In genomic region chr12:107677076-107677475, GRCm38 (mm10) we compare ENCODE assay signal across 13 mouse cellular contexts.
"Had no signal": no experiment of that assay in that cellular context is flagged by ENCODE, and none has a peak within 500 bp of the region (broad histone marks: within the 10 kb centered on the region; RNA-seq: fewer than 3 reads in every experiment).

No protein-coding gene starts in this region.

- H3K4me1 ChIP-seq: limb, embryonic 15.5 days; liver, embryonic 12.5 days; lung, embryonic 15.5 days; neural tube, embryonic 15.5 days had no signal

- H3K9me3 ChIP-seq: limb, embryonic 15.5 days; liver, embryonic 12.5 days; lung, embryonic 15.5 days; midbrain, embryonic 12.5 days; neural tube, embryonic 15.5 days had no signal

- H3K36me3 ChIP-seq: limb, embryonic 15.5 days; liver, embryonic 12.5 days; lung, embryonic 15.5 days; midbrain, embryonic 12.5 days; neural tube, embryonic 15.5 days had no signal

- H3K4me3 ChIP-seq: limb, embryonic 15.5 days; liver, embryonic 12.5 days; lung, embryonic 15.5 days; midbrain, embryonic 12.5 days; myocyte; neural tube, embryonic 15.5 days had no signal

- H3K9ac ChIP-seq: limb, embryonic 15.5 days; liver, embryonic 12.5 days; lung, embryonic 15.5 days; midbrain, embryonic 12.5 days; neural tube, embryonic 15.5 days had no signal

- H3K27me3 ChIP-seq: limb, embryonic 15.5 days; liver, embryonic 12.5 days; lung, embryonic 15.5 days; midbrain, embryonic 12.5 days; neural tube, embryonic 15.5 days had no signal

- H3K27ac ChIP-seq: limb, embryonic 15.5 days; liver, embryonic 12.5 days; lung, embryonic 15.5 days; midbrain, embryonic 12.5 days; neural tube, embryonic 15.5 days; stomach, postnatal 0 days had no signal

- ATAC-seq: liver, embryonic 12.5 days had no signal

- H3K4me2 ChIP-seq: limb, embryonic 15.5 days; liver, embryonic 12.5 days; lung, embryonic 15.5 days; midbrain, embryonic 12.5 days; neural tube, embryonic 15.5 days had no signal

- DNase-seq: kidney, adult 8-10 months; kidney, postnatal 36 days; layer of hippocampus, adult 9-11 months; layer of hippocampus, postnatal 36 days; lung, postnatal 14 days; right cerebral cortex, adult 18-20 months had no signal
